Mouse (Mus musculus): ENCODE measurements at regions not wholly inside any gene's neighbourhood (a gene's known extent, or its start where the extent isn't known, plus 50 kb on each side); places are given as distances from the start of the nearest gene placed in this dataset.
A peak's percentile ranks its signal among the peaks of the same experiment; 100 is the strongest.

- no peak for DNase-seq
- intact Hi-C loops (cut with DNase I) = no loop called here
These were observed 76.8 kb upstream of the Akap6 start for GRCm38 (mm10) chr12:52622398-52622797.

GRCm38 (mm10) chr12:52623416-52624108, 75.6 kb upstream of the Akap6 start:
- no peak for DNase-seq

GRCm38 (mm10) chr12:52624871-52625270, 74.3 kb upstream of the Akap6 start:
- intact Hi-C loops (cut with DNase I) = no loop called here
- no peak for DNase-seq

More at GRCm38 (mm10) chr12:52623416-52624108, 75.6 kb upstream of the Akap6 start:
- intact Hi-C loops (cut with DNase I) = no loop called here

- intact Hi-C loops (cut with DNase I) = no loop called here
- no peak for DNase-seq
These were observed 70.4 kb upstream of the Akap6 start for GRCm38 (mm10) chr12:52628771-52629170.

GRCm38 (mm10) chr12:52635121-52635878, 63.9 kb upstream of the Akap6 start:
- intact Hi-C loops (cut with DNase I) = loop anchor here (5.0 kb wide), 2 partner anchors 133 to 257 kb away; partner anchors contain the start of gene Arhgap5
- no peak for DNase-seq

GRCm38 (mm10) chr12:52636186-52636881, 62.8 kb upstream of the Akap6 start:
- intact Hi-C loops (cut with DNase I) = loop anchor here (5.0 kb wide), 2 partner anchors 134 to 256 kb away; partner anchors contain the start of gene Arhgap5
- no peak for DNase-seq

- no peak for DNase-seq
- intact Hi-C loops (cut with DNase I) = loop anchor here (5.0 kb wide), 2 partner anchors 135 to 255 kb away; partner anchors contain the start of gene Arhgap5
These were observed 62.3 kb upstream of the Akap6 start for GRCm38 (mm10) chr12:52636920-52637319.

- DNase-seq = peak; percentile 43 to 62
- intact Hi-C loops (cut with DNase I) = loop anchor here (2.0 to 5.0 kb wide), 5 partner anchors 135 to 627 kb away; partner anchors contain the start of gene Arhgap5
These were observed 61.5 kb upstream of the Akap6 start for GRCm38 (mm10) chr12:52637506-52638249.

GRCm38 (mm10) chr12:52638461-52638860, 60.7 kb upstream of the Akap6 start:
- no peak for DNase-seq
- intact Hi-C loops (cut with DNase I) = loop anchor here (2.0 to 5.0 kb wide), 5 partner anchors 136 to 628 kb away; partner anchors contain the start of gene Arhgap5

GRCm38 (mm10) chr12:52644059-52644458, 55.1 kb upstream of the Akap6 start:
- no peak for DNase-seq
- intact Hi-C loops (cut with DNase I) = no loop called here

All from heart, postnatal 10 days (tissue).